Mouse (Mus musculus) adrenal gland, postnatal 4 days (tissue): ENCODE measurements around the gene Bco2. TPM values are rescaled to one million over a fixed set of nuclear protein-coding genes. Genes with fewer than 3 reads are reported as not detected.

Source experiments
- DNase-seq, 2 experiments: peaks; one replicate each; pipeline ENCODE4 v3.0.0; 2021 to 2022; ENCODE audit warnings: low spot score in 2 of 2, mixed read lengths in 2 of 2
- total RNA-seq, 2 experiments: library from RNA; stranded (reverse); gene quantifications; 2 replicates each; pipeline ENCODE4 v1.2.3; 2021

Gene Bco2
- total RNA-seq, 2 experiments from 2014 or later, result 2.3 to 4.1 TPM

DNA sequence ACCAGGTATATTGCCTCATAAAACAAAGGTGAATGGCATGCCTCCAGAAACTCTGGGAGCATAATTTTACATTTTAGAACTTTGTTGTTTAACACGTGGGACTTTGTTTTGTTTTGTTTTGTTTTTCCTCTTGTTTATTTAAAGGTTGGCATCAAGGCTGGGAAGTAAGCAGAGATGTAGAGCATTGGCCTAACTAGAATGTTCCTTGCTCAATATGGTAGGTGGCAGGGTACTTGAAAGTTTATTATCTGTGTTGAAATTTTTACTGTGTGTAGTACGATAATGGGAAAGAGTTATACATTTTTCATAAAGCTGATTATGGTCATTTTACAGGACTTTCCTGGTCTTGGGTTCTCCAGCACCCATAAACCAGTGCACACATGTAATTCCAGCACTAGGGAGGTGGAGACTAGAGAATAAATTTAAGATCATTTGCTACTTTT is 7.0 kb upstream of the Bco2 start:
- no peak for DNase-seq

DNA sequence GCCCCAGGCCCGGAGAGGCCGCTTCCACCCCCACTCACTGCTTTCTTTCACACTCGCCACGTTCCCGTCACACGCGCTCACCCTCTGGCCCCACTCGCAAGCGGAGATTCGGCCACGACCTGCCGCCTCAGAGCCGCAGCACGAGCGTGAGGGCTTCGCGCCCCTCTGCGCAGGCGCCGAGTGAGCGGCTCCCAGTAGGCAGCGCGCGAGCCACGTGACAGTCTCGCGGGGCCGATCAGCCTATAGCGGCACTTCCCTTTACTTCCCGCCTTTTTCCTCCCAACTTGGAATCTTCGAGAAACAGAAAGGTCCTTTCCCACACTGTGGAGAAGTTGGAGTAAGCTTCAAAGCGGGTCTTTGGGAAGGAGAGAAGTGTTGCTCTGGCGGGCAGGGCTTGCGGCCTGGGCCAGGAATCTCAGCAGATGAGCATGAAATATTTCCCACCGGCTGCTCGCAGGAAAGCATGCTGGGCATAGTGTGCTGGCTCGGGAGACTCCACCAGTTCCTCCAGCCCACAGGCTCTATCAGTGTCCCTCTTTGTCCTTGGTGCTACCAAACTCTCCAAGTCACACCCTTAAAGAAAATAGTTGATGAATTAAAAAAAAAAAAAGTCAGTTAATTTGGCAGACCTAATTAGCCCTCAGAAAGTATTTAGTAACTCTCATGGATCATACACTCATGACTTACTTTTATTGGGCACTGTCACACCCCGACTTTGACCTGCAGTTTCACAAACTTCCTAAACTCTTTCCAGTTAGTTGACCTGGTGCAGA is 6.3 kb upstream of the Bco2 start, which contains the start of gene Tex12:
Gene Tex12 (minus strand): TSS at position 181 of the 773 bp plus-strand sequence.
- DNase-seq, result no peak

DNA sequence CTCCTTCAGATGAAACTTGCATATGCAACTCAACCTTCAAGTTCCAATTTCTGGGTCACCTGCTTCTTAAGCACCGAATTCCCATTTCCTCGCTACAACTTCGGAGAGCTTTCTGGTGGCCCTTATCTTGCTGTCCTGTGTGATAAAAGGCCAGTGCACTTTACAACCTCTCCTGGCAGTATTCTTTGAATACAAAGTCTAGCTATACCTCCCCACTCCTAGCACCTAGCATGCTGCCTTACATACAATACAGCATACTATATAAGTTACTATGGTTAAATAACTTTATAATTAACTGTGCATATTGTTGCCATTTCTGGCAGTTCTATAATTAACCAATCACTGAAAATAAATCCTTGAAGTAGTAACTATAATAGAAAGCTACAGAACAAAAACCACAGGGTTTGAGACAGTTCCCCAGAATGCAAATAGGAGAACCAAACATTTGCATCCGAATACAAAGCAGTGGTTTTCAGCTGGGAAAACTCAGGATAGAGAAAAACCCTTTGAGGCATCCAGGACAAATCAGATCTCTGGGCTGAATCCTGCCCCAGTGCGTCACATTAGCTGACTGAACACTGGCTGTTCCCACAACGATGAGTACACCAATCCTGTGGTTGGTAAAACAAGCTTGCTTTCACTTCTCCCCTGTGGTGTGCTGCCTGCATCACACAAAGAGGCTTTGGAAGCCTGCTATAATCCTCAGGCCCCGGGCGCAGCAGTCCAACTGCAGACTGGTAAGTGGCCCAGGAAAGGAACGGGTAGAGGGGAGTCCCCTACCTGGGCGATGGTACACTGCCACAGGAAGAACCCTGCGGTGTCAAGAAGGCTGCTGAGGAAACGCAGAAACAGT is 514 bp downstream of the Bco2 start, which contains the start of gene Il18:
Gene Il18 (plus strand): TSS at position 587 of the 853 bp plus-strand sequence.
- no peak for DNase-seq

DNA sequence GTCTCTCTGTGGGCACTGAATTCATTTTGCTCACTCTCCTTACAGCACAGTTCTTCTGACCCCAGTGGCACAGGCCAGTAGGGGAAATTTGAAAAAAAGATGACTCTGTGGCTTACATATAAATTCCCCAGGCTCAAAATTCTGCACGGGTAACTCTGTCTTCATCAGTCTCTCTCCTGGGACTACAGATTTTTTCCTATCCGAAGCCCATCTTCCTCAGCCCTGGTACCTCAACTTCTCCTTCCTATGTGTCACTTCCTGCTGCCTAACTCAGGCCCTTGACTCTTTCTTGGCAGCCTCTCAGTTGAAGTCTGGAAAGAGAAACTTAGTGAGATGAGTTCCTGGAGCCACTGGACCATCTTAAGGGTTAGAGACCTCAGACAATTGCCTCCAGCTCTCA is 1.4 kb downstream of the Bco2 start:
- DNase-seq, result no peak

DNA sequence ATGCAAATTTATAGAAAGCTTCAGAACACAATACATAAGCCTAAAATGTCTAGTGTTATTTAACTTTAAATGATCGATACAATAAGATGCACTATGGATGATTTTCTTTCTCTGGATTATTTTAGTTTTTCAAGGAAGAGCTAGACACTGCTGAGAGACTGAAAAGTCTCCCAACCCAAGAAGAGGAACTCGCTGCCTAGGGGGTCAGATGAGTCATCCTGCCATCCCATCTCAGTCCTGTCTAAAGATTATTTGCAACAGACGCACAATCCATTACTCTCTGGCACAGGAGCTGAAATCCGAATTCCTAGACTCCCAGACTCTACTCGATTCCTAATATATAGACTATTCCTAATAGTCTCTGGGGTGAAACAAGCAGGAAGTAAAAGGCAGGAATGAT is 2.8 kb downstream of the Bco2 start:
- no peak for DNase-seq

DNA sequence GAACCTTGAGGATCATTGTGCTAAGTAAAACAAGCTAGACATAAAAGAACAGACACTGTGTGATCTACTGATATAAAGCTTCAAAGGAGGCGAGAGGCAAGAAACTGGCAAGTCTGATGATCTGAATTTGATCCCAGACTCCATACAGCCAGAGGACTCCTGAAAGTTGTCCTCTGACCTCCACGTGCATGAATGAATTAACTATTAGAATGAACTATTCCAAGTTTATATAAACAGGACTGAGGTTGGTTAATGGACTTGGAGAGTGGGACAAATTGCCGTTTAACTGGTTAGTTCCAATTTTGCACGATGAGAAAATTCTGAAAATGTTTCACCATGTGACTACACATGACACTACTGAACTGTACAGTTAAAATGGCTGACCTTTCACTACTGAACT is 6.0 kb downstream of the Bco2 start:
- DNase-seq, result no peak

DNA sequence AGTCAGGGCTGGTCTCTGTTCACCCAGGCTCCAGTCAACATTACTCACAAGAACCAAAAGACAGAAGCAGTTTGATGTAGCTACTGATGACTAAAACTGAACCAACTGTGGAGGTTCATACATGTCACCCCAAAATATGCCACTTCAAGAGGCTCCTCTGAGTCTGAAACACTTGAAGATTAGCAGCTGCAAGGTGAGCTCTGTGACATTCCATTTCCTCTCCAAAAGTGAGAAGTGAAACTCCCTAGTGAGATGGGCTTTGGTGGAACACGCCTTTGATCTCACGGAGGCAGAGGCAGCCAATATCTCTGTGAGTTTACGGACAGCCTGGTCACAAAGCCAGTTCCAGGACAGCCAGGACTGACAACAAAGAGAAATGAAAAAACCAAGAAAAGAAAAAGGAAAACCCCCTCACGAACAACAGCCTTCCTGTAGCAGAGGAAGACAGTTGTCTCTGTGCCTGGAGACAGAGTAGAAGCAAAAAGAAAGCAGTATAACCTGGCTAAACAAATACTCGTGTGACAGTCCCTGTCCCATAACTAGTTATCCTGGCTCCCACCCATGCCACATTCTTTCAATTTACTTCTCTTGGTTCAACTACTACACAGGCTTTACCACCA is 7.0 kb downstream of the Bco2 start:
- DNase-seq, result no peak

DNA sequence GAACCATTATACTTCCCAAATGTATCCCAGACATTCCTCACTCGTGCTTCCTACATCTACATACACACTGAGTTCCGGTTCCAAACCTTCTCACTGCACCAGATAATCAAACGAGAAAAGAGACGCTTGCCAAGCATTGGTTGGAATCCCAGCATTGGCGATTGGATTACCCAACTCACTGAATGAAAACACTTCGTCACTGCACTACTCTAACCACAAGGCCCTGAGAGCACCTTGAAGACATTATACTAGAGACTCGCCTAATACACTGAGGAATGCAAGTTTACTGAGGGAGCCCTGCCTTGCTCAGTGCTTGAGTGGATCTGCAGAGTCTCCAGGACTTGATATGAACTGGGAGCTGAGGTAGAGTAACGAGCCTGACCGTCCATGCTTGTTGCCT is 12.6 kb downstream of the Bco2 start:
- DNase-seq, result no peak

DNA sequence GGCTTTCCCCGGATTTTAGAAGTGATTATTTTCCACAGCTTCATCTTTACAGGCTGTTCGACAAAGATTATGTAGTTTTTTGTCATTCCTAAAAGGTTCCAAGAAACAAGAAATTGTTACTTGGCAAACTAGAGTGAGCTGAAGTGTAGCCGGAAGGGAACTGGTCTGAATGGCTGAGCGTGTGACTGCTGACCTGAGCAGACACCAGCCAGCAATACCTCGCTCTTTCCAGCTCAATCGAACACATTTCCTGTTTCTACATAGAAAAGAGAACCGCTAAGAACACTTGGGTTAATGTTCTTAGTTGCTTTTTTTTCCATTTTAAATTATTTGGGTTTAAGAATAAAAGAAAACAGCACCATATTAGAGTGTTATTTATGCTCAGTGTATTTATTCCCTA is 14.8 kb downstream of the Bco2 start:
- DNase-seq, result no peak

DNA sequence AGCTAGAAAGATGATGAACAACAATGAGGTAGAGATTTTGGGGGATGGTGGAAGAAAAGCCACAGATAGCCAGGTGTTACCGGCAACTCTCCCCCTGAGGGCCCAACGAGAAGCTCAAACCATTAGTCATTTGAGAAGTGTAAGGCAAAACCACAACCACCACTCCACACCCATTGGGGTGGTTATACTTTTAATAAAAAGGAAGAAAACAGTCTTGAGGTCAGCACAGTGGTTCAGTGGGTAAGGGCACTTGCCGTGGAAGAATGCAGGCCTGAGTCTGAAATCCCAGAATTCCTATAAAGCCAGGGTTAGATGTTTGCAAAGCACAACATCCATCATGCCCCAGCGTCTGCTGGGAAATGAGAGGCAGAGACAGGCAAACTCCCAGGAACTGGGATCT is 17.7 kb downstream of the Bco2 start:
- DNase-seq, result no peak

DNA sequence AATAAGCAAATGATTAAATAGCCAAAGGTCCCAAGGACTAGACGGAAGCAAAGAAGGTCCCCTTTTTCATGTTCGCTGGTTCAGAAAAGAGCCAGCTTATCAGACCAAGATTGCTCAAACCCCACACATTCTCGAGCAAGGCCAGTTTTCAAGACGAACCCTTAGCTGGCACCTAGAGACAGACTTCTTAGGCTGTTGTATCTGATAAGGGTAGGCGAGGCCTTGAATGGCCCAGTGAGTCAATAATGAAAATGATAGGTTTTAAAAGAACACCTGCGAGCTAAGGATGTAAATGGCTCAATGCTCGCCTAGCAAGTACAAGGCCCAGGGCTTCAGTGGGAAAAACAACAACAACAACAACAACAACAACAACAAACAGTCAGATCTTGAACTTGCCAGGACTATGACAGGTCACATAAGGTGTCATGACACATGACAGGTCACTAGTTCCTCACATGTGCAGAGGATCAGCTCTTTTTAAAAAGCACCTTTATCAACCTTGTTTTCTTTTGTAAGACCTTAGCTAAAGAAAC is 18.3 kb downstream of the Bco2 start:
- DNase-seq, result no peak

DNA sequence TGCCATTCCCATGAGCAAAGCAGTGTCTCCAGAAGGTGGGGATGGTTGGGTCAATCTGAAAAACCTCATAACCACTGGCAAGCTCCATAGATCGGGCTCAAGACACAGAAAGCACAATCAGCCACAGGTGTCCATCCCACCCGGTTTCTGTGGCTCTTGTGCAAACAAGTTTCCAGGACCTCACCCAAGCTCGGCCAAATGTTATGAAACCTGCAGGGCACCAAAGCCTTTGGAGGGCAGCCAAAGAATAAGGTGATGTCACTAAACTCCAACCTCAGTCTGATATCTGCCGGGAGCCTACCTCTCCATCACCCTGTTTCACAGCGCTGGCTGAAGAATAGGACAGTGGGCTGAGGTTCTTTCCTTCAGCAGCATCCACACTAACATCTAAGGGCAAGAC is 19.1 kb downstream of the Bco2 start:
- no peak for DNase-seq

DNA sequence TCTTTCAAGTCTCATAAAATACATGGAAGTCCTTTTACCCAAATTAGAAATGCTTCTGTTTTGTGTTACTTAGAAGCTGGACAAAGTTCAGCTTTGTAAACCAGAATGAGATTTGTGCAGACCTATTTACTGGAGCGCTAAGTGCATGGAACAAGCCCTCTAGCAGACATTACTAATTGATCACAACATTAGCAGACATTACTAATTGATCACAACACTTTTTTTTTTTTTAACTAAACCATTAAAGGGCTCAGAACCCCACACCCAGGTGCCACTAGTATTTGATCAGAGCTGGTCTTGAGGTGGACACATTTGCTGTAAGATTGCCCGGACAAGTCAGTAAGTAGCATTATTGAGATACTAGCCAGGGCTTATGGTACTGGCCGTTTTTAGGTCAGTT is 21.2 kb downstream of the Bco2 start:
- DNase-seq, result no peak

DNA sequence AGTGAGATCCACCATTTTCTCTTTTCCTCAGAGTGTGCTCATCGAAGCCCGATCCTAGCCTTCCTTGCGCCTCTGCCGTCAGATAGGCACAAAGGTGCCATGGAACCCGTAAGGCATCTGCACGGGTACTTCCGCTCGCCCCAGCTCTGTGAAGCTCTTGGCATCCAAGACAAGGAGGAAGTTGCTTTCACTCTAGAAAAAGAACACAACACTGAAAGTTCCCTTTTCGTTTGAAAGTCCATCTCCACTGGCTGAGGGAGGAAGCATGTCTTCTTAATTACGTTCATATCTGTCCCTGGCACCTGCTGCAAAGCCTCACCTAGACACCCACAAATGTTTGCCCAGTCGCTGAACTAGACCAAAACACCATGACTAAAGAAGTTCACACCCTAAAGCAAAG is 21.7 kb downstream of the Bco2 start:
- DNase-seq, result no peak

DNA sequence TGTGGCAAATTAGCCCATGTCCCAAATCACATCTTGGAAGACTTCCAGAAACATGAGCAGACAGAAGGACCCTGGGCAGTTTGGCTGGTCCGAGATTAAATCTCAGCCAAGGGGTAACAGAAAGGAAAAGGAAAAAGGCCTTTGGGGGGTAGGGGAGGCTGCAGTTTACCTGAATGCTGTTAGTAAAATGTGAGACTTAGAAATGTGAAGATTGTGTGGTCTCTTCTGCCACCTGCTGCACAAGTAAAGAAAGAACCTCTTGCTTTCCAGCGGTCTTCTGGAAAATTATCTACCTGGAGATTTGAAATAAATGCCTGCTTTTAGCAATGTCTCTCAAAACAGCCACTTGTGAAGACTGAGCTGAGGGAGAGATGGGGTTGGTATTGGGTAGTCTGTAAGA is 24.1 kb downstream of the Bco2 start:
- no peak for DNase-seq

DNA sequence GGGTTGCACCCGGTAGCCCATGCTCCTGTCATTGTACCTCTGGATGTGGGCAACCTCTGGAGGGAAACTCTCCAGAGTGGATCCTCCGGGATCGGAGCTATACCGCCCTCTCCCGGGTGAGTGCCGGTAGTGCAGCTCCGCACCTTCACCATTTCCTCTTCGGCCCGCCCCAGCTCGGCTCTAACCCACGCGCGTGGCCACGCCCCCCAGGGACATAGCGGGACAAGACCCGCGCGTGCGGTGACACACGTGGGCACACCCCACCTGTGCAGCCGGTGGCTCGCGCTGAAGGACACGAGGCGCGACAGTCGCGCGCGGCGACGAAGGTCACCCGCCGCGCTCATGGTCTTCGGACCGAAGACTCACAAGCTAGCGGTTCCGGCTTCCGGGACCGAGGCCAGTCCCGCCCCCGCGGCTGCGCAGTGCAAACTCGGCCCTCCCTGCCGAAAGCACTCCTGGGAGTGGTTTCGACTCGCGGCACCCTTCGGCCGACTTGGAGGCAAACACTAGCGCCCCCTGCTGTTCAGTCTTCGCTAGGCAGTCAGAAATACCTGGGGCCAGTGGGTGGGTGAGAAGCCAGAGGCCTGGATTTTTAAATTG is 26.6 kb downstream of the Bco2 start, which contains the start of gene Pts:
Gene Pts (minus strand): TSS at position 432 of the 600 bp plus-strand sequence.
- DNase-seq, result peak; percentile 89 to 98

DNA sequence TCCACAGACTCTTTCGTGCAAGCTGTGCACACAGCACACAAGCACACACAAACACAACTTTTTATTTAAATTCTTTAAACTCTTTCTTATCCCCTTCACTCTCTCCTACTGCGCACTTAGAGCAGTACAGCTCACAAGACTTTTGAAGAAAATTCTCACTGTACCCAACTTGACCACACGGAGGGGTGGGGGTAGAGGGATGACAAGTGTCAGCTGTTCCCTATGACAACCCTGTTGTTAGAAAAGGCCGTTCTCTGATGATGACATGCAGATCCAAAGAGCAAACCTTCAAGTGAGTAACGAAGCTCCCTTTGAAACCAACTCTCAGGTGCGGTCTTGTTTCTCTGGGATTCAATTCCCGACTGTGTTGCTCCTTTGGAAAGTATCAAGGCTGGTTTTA is 27.1 kb downstream of the Bco2 start:
- no peak for DNase-seq

DNA sequence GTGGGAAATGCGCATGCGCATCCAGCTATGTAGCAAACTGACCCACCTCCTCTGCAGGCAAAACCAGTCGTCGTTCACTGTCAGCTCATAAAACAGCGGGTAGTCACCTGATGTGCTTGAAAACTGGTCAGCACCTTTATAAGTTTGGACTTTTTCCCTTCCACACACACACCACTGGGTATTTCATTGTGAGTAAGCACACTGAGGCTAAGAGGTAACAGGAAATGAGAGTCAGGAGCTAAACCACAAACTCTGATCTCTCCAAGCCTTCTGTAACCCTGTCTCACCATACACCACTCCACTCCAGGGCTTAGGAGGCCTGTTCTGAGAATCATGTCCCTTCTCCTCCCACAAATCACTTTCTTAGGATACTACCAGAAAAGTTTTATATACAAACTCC is 29.4 kb downstream of the Bco2 start:
- DNase-seq, result no peak

DNA sequence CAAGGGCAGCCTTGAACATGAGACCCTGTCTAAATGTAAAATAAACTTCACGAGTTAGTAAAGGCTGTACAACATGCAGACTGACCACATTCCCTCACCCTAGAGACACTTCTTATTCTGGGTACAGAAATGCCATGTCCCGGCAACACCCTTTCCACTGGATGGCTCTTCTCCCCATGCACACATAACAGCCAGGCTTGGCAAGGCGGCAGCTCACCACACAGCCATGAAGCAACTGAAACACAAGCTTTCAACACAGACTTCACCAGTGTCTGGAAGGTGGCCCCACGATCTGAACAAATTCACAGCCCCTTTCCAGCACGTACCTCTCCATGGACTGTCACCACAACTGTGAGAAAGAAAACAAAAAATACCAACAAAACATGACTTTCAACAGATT is 30.0 kb downstream of the Bco2 start:
- no peak for DNase-seq

DNA sequence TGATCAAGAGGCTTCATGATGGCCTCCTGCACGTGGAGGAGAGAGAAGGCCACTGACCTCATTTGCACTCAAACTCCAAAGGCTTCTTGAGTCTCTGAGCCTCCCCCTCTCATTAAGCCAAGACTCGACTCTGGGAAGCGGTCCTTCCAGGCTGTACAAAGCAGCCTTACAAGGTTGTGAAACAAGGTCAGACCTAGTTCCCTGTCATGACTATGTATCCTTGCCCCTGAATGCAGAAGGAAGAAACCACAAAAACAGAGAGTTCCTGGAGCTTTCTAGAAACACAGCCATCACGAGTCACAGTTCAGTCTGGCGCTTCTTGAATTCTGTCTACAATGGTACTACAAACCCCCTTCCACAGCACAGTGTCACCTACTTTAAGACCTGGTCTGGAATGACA is 32.4 kb downstream of the Bco2 start:
- DNase-seq, result no peak

DNA sequence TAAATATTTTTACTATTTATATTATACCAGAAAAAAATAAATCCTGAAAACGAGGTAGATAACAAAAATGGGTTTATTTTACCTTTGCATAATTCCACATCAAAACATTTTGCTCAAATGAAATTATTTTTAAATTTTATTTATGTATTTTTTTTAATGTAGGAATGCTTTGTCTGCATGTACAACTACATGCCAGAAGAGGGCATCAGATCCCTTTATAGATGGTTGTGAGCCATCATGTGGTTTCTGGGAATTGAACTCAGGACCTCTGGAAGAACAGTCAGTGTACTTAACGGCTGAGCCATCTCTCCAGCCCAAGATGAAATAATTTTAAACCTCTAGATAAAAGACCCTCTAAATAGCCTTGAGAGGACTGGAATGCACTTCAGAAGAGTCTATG is 33.4 kb downstream of the Bco2 start:
- DNase-seq, result no peak
